Mouse (Mus musculus): ENCODE results near the gene S1pr5. TPM values are rescaled to one million over a fixed set of nuclear protein-coding genes. Genes with fewer than 3 reads are reported as not detected.

Gene S1pr5
- polyA plus RNA-seq, 1 experiment: 24.3 TPM

DNA sequence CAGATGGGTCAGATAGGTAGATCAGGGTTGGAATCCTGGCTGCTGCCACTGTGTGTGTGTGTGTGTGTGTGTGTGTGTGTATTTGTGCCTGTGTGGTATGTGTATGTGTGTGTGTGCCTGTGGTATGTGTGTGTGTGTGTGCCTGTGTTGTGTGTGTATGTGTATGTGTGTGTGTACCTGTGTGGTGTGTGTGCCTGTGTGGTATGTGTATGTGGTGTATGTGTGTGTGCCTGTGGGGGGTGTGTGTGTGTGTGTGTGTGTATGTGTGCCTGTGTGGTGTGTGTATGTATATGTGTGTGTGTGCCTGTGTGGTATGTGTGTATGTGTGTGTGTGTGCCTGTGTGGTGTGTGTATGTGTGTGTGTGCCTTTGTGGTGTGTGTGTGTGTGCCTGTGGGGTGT is 6.4 kb upstream of the S1pr5 start:
- H3K4me3 ChIP-seq (ENCODE audit: insufficient read depth, low read length): no peak overlapping the region
- H3K27ac ChIP-seq (ENCODE audit: insufficient read depth, low read length): no peak overlapping the region
- no peaks in the 10 kb centered on the region for H3K4me1 ChIP-seq (ENCODE audit: control insufficient read depth, insufficient read depth, low read length)
- no peak for TF ChIP-seq CTCF (IDR thresholded peaks at IDR 0.05; ENCODE audit: extremely low read depth, insufficient read depth, low read length)
- no peak for TF ChIP-seq POLR2A (IDR thresholded peaks at IDR 0.05; ENCODE audit: extremely low read depth, insufficient read depth, low read length)

DNA sequence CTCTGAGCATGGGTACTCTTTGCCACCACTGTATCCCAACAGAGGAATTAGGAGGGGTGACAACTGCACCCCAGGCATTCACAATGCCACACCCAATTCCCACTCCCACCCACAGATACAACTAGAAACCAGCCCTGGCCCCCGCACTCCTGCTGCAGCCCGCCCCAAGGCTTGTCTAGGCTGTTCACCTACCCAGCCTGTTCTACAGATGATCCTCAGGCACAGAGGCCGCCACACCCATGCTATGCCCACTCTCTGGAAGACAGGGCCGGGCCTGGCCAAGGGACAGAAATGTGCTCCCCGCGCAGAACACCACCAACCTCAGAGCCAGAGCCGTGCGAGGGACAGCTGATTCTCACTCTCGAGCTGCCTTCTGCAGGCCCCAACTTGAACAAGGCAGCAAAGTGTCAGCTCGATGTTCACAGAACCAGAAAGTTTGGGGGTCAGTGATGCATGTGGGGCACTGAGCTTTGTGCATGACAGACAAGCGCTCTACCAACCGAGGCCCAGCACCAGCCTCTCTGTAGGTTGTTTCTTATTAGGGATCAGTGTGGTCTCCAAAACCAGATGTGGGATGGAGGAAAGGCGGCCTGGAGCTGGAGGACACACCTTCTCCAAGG is 3.0 kb upstream of the S1pr5 start:
- H3K4me3 ChIP-seq (ENCODE audit: insufficient read depth, low read length): no peak overlapping the region
- no peak overlapping the region for H3K27ac ChIP-seq (ENCODE audit: insufficient read depth, low read length)
- H3K4me1 ChIP-seq (ENCODE audit: control insufficient read depth, insufficient read depth, low read length): no peaks in the 10 kb centered on the region
- no peak for TF ChIP-seq POLR2A (IDR thresholded peaks at IDR 0.05; ENCODE audit: extremely low read depth, insufficient read depth, low read length)

DNA sequence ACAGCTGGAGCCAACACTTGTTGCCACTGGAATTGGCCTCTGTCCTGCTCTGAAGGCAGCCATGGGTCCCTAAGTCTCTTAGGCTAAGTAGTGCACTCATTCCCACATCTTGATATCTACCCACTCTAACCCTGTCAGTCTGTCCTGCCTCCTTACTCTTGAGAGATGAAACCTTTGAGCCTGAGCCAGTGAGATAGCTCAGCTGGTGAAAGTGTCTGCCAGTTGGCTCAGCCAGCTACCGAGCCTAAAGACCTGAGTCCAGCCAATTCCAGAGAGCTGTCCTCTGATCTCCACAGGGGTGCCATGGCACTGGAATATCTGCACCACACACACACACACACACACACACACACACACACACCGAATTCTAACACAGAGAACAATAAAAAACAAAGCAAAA is 2.3 kb upstream of the S1pr5 start:
- no peak overlapping the region for H3K27ac ChIP-seq (ENCODE audit: insufficient read depth, low read length)
- no peak overlapping the region for H3K4me3 ChIP-seq (ENCODE audit: insufficient read depth, low read length)
- TF ChIP-seq POLR2A (IDR thresholded peaks at IDR 0.05; ENCODE audit: extremely low read depth, insufficient read depth, low read length) (no peak), CTCF (IDR thresholded peaks at IDR 0.05; ENCODE audit: extremely low read depth, insufficient read depth, low read length) (no peak)
- H3K4me1 ChIP-seq (ENCODE audit: control insufficient read depth, insufficient read depth, low read length): no peaks in the 10 kb centered on the region

DNA sequence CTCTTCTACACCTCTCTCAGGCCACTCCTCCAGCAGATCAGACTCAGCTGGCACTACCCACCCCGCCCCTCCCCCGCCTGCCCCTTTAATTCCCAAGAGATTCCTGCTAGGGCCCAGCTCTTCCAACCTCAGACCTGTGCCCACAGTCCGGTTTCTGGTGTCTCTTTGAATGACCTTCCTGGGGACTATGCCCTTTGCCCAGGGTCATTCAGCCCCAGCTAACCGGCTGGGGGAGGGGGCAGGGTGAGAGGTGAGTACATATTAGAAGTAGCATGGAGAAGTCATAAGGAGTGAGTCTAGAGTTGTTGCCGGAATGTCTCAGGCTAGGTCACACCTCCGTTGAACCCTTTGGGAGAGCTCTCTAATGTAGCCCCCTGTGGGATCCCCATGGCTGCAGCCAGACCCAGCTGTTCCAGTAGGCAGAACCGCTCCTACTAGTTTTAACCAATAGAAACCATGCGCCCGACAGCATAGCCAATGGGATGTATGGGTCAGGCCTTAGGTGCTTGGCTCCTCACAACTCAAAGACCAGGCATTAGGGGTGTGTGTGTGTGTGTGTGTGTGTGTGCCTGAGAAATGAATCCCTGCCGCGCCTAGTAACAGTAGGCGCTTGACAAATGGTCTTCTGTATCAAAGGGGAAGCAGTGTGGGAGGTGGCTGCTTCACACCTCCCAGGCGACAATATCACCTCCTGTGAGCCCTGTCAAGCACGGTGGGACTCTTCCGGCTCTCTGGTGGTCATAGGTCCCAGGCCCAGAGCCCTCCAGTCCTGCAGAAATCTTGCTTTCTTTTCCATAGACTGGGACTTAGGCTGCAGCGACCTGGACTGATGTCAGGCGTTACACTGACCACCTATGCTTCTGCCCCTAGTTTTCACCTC is 1.6 kb upstream of the S1pr5 start:
- H3K27ac ChIP-seq (ENCODE audit: insufficient read depth, low read length): 0 out of 2 replicates have a peak overlapping the region, but pooled peaks have one; percentile 52
- no peak overlapping the region for H3K4me3 ChIP-seq (ENCODE audit: insufficient read depth, low read length)
- H3K4me1 ChIP-seq (ENCODE audit: control insufficient read depth, insufficient read depth, low read length): no peaks in the 10 kb centered on the region
- no peak for TF ChIP-seq CTCF (IDR thresholded peaks at IDR 0.05; ENCODE audit: extremely low read depth, insufficient read depth, low read length)
- no peak for TF ChIP-seq POLR2A (IDR thresholded peaks at IDR 0.05; ENCODE audit: extremely low read depth, insufficient read depth, low read length)

DNA sequence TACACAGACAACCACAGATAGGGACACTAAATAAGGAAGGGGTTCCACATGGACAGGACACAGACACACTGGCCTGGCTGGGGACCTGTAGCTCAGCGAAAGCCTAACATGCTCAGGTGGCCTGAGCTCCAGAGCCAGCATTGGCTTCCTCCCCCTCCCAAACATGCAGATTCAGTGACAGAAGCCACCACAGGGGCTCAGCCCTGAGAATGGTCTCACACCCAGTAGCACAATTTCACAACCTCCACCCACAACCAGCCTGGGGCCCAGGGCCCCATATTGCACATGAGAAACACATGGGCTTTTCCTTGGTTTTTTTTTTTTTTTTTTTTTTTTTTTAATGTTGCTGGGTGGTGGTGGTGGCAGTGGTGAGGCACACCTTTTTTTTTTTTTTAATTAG is 1.9 kb downstream of the S1pr5 start:
- TF ChIP-seq POLR2A (IDR thresholded peaks at IDR 0.05; ENCODE audit: extremely low read depth, insufficient read depth, low read length) (no peak), CTCF (IDR thresholded peaks at IDR 0.05; ENCODE audit: extremely low read depth, insufficient read depth, low read length) (no peak)
- no peak overlapping the region for H3K4me3 ChIP-seq (ENCODE audit: insufficient read depth, low read length)
- no peaks in the 10 kb centered on the region; the same call in 1 of the 2 replicates for H3K4me1 ChIP-seq (ENCODE audit: control insufficient read depth, insufficient read depth, low read length)
- no peak overlapping the region for H3K27ac ChIP-seq (ENCODE audit: insufficient read depth, low read length)

DNA sequence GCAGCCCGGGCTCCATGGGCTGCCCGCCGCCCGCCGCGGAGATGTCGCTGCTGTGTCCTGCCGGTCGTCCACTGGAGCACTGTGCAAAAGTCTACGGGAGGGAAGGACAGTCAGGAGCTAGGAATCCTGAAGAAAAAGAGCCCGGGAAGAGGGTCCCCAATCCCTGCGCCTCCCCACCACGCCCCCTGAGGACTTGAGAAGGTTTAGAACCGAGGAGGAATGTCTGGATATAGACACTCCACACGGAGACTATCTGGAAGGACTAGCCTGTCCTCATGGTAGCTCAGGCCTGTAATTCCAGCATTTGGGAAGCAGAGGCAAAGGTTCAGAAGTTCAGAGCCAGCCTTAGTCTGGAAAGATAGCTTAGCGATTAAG is 3.1 kb downstream of the S1pr5 start:
- Histone ChIP-seq H3K4me3 (ENCODE audit: insufficient read depth, low read length) (peak overlapping the region; percentile 33; the same call in 1 of the 2 replicates), H3K27ac (ENCODE audit: insufficient read depth, low read length) (no peak overlapping the region), H3K4me1 (ENCODE audit: control insufficient read depth, insufficient read depth, low read length) (no peaks in the 10 kb centered on the region; the same call in 1 of the 2 replicates)
- TF ChIP-seq POLR2A (IDR thresholded peaks at IDR 0.05; ENCODE audit: extremely low read depth, insufficient read depth, low read length) (no peak), CTCF (IDR thresholded peaks at IDR 0.05; ENCODE audit: extremely low read depth, insufficient read depth, low read length) (no peak)

DNA sequence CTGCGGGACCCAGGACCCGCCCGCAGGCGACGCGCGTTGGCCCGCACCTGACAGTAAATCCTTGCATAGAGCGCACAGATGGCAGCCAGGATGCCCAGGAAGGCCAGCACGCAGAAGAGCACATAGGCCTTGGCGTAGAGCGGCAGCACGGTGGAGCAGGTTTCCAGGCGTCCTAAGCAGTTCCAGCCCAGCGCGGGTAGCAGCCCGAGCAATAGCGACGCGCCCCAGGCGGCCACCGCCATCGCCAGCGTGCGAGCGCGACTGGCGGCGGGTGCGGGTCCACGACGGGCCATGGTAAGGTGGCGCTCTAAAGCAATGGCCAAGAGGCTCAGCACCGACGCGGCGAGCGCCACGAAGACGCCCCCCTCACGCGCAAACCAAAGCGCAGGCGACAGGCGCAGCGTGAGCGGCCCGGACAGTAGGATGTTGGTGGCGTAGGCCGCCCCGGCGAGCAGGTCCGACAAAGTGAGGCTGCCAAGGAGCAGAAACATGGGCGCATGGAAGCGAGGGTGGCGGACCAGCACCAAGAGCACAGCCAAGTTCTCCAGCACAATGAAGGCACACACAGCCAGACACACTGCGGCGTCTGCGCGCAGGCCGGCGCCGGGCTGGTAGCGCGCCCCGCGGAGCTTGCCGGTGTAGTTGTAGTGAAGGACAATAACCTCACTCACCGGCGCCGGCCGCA is 3.7 kb downstream of the S1pr5 start:
- Histone ChIP-seq H3K4me1 (ENCODE audit: control insufficient read depth, insufficient read depth, low read length) (no peaks in the 10 kb centered on the region; the same call in 1 of the 2 replicates), H3K4me3 (ENCODE audit: insufficient read depth, low read length) (peak overlapping the region; percentile 33), H3K27ac (ENCODE audit: insufficient read depth, low read length) (no peak overlapping the region)
- TF ChIP-seq POLR2A (IDR thresholded peaks at IDR 0.05; ENCODE audit: extremely low read depth, insufficient read depth, low read length): no peak
- no peak for TF ChIP-seq CTCF (IDR thresholded peaks at IDR 0.05; ENCODE audit: extremely low read depth, insufficient read depth, low read length)

DNA sequence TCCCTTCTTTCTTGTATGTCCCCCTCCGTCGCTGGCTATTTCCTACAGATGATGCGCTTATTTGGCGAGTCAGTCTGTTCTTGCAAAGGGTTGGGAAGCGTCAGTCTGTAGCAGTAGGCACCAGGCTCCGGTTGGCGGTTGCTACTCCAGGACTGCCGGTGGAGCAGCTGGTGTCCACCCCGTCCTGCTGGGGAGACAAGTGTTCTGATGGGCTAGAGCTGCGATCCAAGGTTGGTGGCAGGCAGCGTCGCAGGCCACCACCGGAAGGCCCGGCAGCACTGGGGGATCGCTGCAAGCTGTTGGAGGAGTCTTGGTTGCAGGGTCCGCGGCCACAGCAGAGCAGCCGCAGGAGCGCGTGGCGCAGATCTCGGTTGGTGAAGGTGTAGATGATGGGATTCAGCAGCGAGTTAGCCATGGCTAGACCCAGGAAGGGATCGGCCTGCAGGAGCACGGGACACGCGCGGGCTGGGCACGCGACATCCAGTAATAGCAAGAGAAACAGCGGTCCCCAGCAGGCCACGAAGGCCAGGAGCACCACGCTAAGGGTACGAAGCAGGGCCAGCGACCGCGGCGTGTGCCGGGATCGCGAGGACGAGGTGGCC is 4.3 kb downstream of the S1pr5 start:
- no peak overlapping the region for H3K27ac ChIP-seq (ENCODE audit: insufficient read depth, low read length)
- TF ChIP-seq CTCF (IDR thresholded peaks at IDR 0.05; ENCODE audit: extremely low read depth, insufficient read depth, low read length) (no peak), POLR2A (IDR thresholded peaks at IDR 0.05; ENCODE audit: extremely low read depth, insufficient read depth, low read length) (no peak)
- no peaks in the 10 kb centered on the region; the same call in 1 of the 2 replicates for H3K4me1 ChIP-seq (ENCODE audit: control insufficient read depth, insufficient read depth, low read length)
- peak overlapping the region; percentile 33 for H3K4me3 ChIP-seq (ENCODE audit: insufficient read depth, low read length)

DNA sequence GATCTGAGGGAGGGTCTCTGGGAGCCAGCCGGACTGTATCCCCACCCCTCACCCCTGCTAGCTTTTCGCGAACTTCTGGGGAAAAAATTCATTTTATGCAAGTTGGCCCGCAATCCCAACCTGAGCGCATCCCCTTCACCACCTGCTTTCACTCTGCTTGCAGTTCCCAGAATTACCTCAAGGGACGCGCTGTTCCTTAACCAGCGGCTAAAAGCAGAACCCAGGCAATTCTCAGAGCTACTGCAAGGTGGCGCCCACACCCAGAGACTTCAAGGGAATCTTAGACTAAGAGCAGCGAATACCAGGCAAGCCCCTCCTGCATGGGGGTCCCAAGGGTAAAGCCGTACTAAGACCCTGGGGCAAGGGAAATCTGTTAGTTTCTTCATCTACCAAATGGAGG is 6.9 kb downstream of the S1pr5 start:
- TF ChIP-seq CTCF (IDR thresholded peaks at IDR 0.05; ENCODE audit: extremely low read depth, insufficient read depth, low read length) (peak; percentile 99), POLR2A (IDR thresholded peaks at IDR 0.05; ENCODE audit: extremely low read depth, insufficient read depth, low read length) (no peak)
- no peak overlapping the region for H3K4me3 ChIP-seq (ENCODE audit: insufficient read depth, low read length)
- H3K4me1 ChIP-seq (ENCODE audit: control insufficient read depth, insufficient read depth, low read length): peaks cover 4% of the 10 kb centered on the region
- no peak overlapping the region for H3K27ac ChIP-seq (ENCODE audit: insufficient read depth, low read length)

Data from cortical plate, adult 2 months (tissue).